Mouse (Mus musculus): Measurements from ENCODE around the gene Nipal3. TPM values are rescaled to one million over a fixed set of nuclear protein-coding genes. Genes with fewer than 3 reads are reported as not detected.

Nipal3 gene
- polyA plus RNA-seq, 1 experiment from 2014 or later, result 3.9 TPM

DNA sequence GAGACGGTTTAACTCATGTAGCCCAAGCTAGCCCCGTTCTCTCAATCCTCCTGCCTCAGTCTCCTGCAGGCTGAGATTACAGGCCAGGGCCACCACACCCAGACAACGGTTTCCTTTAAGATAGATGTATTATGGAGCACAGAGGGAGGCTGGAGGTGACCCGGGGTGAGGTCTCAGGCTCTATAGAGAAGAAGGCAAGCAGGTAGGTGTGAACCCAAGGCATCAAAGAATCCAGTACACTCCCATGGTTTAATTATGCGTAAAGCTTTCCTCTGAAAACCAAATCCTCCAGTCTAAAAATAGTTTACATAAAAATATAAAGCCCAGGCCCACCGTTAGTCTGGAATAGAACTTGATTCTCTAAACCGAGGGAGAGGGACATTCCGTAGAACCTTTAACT, 81.3 kb downstream of the Nipal3 start:
- H3K27ac ChIP-seq (replicated peaks), result no peak overlapping the region
- H3K4me2 ChIP-seq, result no peak overlapping the region
- H3K4me1 ChIP-seq (replicated peaks), result 0 out of 2 replicates have a peak, but pooled peaks cover 12% of the 10 kb centered on the region
- no peak for ATAC-seq (ENCODE audit: insufficient read depth)
- no peaks in the 10 kb centered on the region for H3K9me3 ChIP-seq (replicated peaks)
- WGBS (ENCODE audit: insufficient replicate concordance), result 61% methylated on average over 8 of the region's 8 CpGs
- H3K9ac ChIP-seq, result no peak overlapping the region
- no peaks in the 10 kb centered on the region for H3K36me3 ChIP-seq (replicated peaks)
- H3K27me3 ChIP-seq, result no peaks in the 10 kb centered on the region
- H3K4me3 ChIP-seq (replicated peaks), result no peak overlapping the region

DNA sequence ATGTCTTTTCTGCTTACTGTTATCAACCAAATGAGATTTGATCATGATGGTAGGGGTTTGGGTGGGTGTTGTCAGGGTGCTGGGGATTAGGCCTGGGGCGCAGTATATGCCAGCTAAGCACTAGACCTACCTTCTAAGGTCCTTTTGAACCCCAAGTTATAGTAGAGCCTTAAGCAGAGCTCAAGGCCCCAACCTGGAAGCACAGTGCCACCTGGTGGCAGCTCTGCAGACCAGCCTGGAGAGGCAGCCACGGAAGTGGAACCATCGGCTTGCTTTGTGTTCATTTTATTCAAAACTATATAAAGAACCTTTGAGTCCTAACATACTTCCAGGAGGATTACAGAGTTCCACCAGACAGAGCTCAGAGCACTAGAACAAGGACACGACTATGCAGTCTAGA, 83.2 kb downstream of the Nipal3 start:
- no peak overlapping the region for H3K4me3 ChIP-seq (replicated peaks)
- 21% methylated on average over 4 of the region's 4 CpGs for WGBS (ENCODE audit: insufficient replicate concordance)
- ATAC-seq (ENCODE audit: insufficient read depth), result no peak
- no peaks in the 10 kb centered on the region for H3K27me3 ChIP-seq
- H3K9ac ChIP-seq, result no peak overlapping the region
- H3K36me3 ChIP-seq (replicated peaks), result no peaks in the 10 kb centered on the region
- no peak overlapping the region for H3K27ac ChIP-seq (replicated peaks)
- no peak overlapping the region for H3K4me2 ChIP-seq
- H3K4me1 ChIP-seq (replicated peaks), result peaks cover 7% of the 10 kb centered on the region
- H3K9me3 ChIP-seq (replicated peaks), result no peaks in the 10 kb centered on the region

DNA sequence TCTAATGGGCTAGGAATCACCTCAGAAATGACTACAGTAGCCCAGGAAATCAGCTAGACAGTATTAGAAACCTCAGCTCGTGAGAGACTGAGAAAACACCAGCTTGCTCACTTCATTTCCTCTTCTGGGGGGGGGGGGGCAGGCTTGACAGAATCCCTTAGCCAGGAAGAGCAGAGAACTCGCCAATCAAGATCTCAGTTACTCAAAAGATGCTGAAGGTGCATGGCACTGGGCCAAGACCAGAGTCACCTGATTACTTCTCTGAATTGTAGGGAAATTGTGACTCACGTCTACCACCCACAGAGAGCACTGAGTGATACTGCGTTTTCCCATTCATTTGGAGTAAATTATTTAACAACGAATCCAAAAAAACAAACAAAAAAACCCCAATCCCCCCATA, 88.7 kb downstream of the Nipal3 start:
- 0 out of 2 replicates have a peak overlapping the region, but pooled peaks have one; percentile 12 for H3K27ac ChIP-seq (replicated peaks)
- no peak overlapping the region for H3K4me2 ChIP-seq
- 53% methylated on average over 5 of the region's 5 CpGs for WGBS (ENCODE audit: insufficient replicate concordance)
- no peaks in the 10 kb centered on the region for H3K27me3 ChIP-seq
- H3K36me3 ChIP-seq (replicated peaks), result no peaks in the 10 kb centered on the region
- peaks cover 32% of the 10 kb centered on the region for H3K4me1 ChIP-seq (replicated peaks)
- H3K9ac ChIP-seq, result no peak overlapping the region
- no peaks in the 10 kb centered on the region for H3K9me3 ChIP-seq (replicated peaks)
- H3K4me3 ChIP-seq (replicated peaks), result no peak overlapping the region
- ATAC-seq (ENCODE audit: insufficient read depth), result no peak

DNA sequence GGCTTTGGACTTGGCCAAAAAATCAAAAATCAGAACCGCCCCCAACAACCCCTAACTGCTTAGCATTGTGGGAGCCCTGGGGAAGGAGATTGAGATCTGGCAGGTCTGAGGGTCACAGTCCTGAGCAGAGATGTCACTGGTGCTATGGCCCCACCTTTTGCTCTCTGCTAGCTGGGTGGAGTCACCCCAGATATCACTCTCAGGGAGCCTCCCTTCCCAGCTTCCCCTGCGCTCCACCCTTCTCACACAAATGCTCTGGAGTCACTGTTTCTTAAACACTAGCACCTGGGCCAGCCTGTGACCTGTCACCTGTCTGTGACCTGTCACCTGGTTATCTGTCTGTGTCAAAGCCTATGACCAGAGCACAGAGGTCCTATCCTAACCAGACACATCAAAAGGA, 89.9 kb downstream of the Nipal3 start:
- ATAC-seq (ENCODE audit: insufficient read depth), result peak; percentile 93
- Histone ChIP-seq H3K9ac (no peak overlapping the region), H3K36me3 (replicated peaks) (no peaks in the 10 kb centered on the region), H3K27ac (replicated peaks) (peak overlapping the region; percentile 56; the same call in 1 of the 2 replicates), H3K27me3 (peaks cover 8% of the 10 kb centered on the region; the same call in 1 of the 2 replicates), H3K4me2 (peak overlapping the region; percentile 48), H3K9me3 (replicated peaks) (no peaks in the 10 kb centered on the region), H3K4me3 (replicated peaks) (no peak overlapping the region), H3K4me1 (replicated peaks) (peaks cover 32% of the 10 kb centered on the region)
- WGBS (ENCODE audit: insufficient replicate concordance), result 63% methylated on average over 2 of the region's 2 CpGs

DNA sequence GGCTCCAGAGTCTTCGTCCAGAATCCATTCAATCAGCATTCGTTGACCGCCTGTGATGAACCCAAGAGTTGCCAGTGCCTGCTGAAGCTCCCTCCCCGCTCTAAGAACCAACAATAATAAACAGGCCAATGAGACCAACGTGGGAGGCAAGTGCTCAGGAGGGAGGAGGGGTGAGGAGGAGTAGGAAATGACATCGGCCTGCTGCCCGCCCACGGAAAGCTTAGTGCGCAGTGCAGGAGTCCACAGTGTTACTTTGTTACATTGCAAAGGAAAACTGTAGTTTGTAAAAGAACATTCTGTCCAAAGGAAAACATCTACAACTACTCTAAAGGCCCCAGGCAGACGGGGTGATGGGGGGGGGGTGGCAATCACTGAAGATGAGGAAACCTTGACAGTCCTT, 90.8 kb downstream of the Nipal3 start:
- Histone ChIP-seq H3K27ac (replicated peaks) (no peak overlapping the region), H3K9ac (no peak overlapping the region), H3K4me3 (replicated peaks) (no peak overlapping the region), H3K9me3 (replicated peaks) (no peaks in the 10 kb centered on the region), H3K4me1 (replicated peaks) (peaks cover 32% of the 10 kb centered on the region), H3K27me3 (peaks cover 16% of the 10 kb centered on the region), H3K4me2 (no peak overlapping the region), H3K36me3 (replicated peaks) (no peaks in the 10 kb centered on the region)
- no peak for ATAC-seq (ENCODE audit: insufficient read depth)
- WGBS (ENCODE audit: insufficient replicate concordance), result 77% methylated on average over 10 of the region's 10 CpGs

DNA sequence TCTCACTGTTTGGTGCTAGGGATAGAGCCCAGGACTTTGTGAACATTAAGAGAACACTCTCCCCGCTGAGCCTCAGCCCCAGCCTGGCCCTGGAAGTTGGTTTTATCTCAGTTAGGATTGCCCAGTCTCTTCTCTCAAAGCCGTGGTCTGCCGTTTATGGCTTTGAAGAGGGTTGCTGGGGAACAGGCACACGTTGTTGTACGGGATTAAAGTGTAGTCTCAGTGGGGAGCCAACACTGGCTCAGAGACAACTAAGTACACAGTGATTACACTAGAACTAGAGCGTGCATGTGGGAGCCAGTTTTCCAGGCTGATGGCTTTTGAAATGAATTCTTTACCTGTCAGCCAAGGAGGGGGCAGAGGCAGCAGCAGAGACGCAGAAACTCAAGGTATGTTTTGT, 93.0 kb downstream of the Nipal3 start:
- no peaks in the 10 kb centered on the region for H3K9me3 ChIP-seq (replicated peaks)
- H3K27ac ChIP-seq (replicated peaks), result no peak overlapping the region
- WGBS (ENCODE audit: insufficient replicate concordance), result 42% methylated on average over 7 of the region's 7 CpGs
- H3K4me3 ChIP-seq (replicated peaks), result no peak overlapping the region
- H3K4me2 ChIP-seq, result no peak overlapping the region
- ATAC-seq (ENCODE audit: insufficient read depth), result no peak
- no peaks in the 10 kb centered on the region for H3K36me3 ChIP-seq (replicated peaks)
- H3K4me1 ChIP-seq (replicated peaks), result peaks cover 46% of the 10 kb centered on the region
- H3K27me3 ChIP-seq, result peaks cover 38% of the 10 kb centered on the region
- no peak overlapping the region for H3K9ac ChIP-seq

DNA sequence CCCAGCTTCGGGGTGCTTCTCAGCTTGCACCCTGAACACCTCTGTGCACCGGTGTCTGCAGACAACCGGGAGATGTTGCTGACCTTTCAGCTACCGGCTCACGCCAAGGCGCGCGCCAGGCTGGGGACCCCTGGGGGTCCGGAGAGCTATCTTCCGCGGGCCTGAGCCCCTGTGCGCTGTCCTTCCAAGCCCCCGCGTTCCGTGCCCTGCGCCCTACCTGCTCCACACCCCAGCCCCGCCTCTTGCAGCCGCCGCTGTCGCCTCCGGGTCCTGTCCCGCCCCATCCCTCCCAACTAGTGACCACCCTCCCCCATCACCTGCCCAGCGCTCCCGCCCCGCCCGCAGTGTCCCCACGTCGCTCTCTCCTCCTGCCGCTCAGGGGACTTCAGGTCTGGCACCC, 96.8 kb downstream of the Nipal3 start, which contains the start of gene Ncmap:
Ncmap (minus strand) TSS at position 237 of the 400 bp plus-strand sequence.
- Histone ChIP-seq H3K9ac (no peak within 1 kb of the TSS), H3K36me3 (replicated peaks) (no peaks in the 10 kb centered on the region), H3K4me2 (peak within 1 kb of the TSS; percentile 49), H3K4me1 (replicated peaks) (peaks cover 14% of the 10 kb centered on the region), H3K27me3 (peaks cover 63% of the 10 kb centered on the region), H3K9me3 (replicated peaks) (no peaks in the 10 kb centered on the region), H3K4me3 (replicated peaks) (peak within 1 kb of the TSS; percentile 17; the same call in 1 of the 2 replicates), H3K27ac (replicated peaks) (no peak within 1 kb of the TSS)
- ATAC-seq (ENCODE audit: insufficient read depth), result no peak
- WGBS (ENCODE audit: insufficient replicate concordance), result under 1% methylated on average over 29 of the region's 29 CpGs

DNA sequence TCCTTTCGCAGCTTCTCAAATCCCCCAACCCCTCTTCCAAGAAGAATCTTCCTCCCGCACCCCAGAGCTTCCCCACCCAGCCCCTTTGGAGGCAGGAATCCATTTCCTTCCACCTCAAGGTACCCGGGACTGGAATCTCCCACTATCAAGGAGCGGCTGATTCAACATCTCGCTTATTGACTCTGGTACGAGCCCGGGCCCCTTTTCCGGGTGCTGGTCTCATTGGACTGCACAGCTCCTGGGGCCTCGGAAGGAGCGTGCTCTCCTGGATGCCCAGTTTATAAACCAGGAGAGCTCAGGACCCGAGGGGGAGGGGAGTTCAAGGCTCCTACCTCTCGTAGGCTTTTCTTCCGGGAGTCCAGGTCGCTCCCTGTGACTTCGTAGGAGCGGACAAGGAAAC, 97.3 kb downstream of the Nipal3 start:
- no peak overlapping the region for H3K27ac ChIP-seq (replicated peaks)
- ATAC-seq (ENCODE audit: insufficient read depth), result no peak

DNA sequence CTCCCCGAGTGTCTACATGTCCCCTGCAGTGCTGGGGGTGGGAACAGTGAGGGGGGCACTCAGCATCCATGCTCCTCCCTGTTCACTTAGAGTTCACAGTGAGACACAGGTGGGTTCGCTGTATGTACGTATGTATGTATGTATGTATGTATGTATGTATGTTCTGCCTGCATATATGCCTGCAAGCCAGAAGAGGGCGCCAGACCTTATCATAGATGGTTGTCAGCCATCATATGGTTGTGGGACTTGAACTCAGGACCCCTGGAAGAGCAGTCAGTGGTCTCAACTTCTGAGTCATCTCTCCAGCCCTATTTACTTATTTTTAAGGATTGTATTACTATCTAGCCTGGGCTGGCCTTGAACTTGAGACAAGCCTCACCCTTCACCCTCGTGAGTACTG, 98.5 kb downstream of the Nipal3 start:
- H3K27me3 ChIP-seq, result peaks cover 63% of the 10 kb centered on the region
- no peak for ATAC-seq (ENCODE audit: insufficient read depth)
- no peak overlapping the region for H3K9ac ChIP-seq
- peaks cover 14% of the 10 kb centered on the region for H3K4me1 ChIP-seq (replicated peaks)
- no peaks in the 10 kb centered on the region for H3K9me3 ChIP-seq (replicated peaks)
- no peak overlapping the region for H3K4me2 ChIP-seq
- no peak overlapping the region for H3K4me3 ChIP-seq (replicated peaks)
- H3K27ac ChIP-seq (replicated peaks), result no peak overlapping the region
- WGBS (ENCODE audit: insufficient replicate concordance), result 76% methylated on average over 5 of the region's 5 CpGs
- no peaks in the 10 kb centered on the region for H3K36me3 ChIP-seq (replicated peaks)

More for the DNA sequence above, 97.3 kb downstream of the Nipal3 start:
- Histone ChIP-seq H3K4me3 (replicated peaks) (peak overlapping the region; percentile 17; the same call in 1 of the 2 replicates), H3K36me3 (replicated peaks) (no peaks in the 10 kb centered on the region), H3K4me2 (peak overlapping the region; percentile 49), H3K9me3 (replicated peaks) (no peaks in the 10 kb centered on the region), H3K9ac (no peak overlapping the region), H3K27me3 (peaks cover 63% of the 10 kb centered on the region), H3K4me1 (replicated peaks) (peaks cover 14% of the 10 kb centered on the region)
- WGBS (ENCODE audit: insufficient replicate concordance), result 7% methylated on average over 16 of the region's 16 CpGs

MicroRNAs within 50 kb of the gene (microRNA counts, 519-probe panel; counts per million panel counts)
- microRNA mmu-miR-700, result 1,558 counts per million, percentile 10 among the panel's probes with 10 or more counts

Small RNA genes within 50 kb of the gene (microRNA-seq; reads per million reads assigned to microRNA genes)
- not detected for gene Gm25317
- 164 reads per million, percentile 58 among the genes with 10 or more reads in this experiment for gene Mir700

Other genes with a start within 250 kb of the Nipal3 start
- gene Clic4, start 222.2 kb downstream of the Nipal3 start, polyA plus RNA-seq (2015; fragmentation: Nextera tagmentation; extraction: Ambion mirVana), result 110 and 120 TPM in 2 replicates
- gene Srrm1, start 141.7 kb downstream of the Nipal3 start, polyA plus RNA-seq (2015; fragmentation: Nextera tagmentation; extraction: Ambion mirVana), result 86.1 and 108 TPM in 2 replicates
- 0.12 TPM in 1 of 2 replicates, not detected in the other for gene Ncmap, start 96.8 kb downstream of the Nipal3 start, polyA plus RNA-seq (2015; fragmentation: Nextera tagmentation; extraction: Ambion mirVana)
- 3.1 and 3.4 TPM in 2 replicates for gene Rcan3, start 61.2 kb downstream of the Nipal3 start, polyA plus RNA-seq (2015; fragmentation: Nextera tagmentation; extraction: Ambion mirVana)
- not detected in 2 replicates for gene Stpg1, start 248 bp downstream of the Nipal3 start, polyA plus RNA-seq (2015; fragmentation: Nextera tagmentation; extraction: Ambion mirVana)
- 0.41 and 0.46 TPM in 2 replicates for gene Grhl3, start 78.6 kb upstream of the Nipal3 start, polyA plus RNA-seq (2015; fragmentation: Nextera tagmentation; extraction: Ambion mirVana)
- 0.18 and 0.30 TPM in 2 replicates for gene Ifnlr1, start 191.2 kb upstream of the Nipal3 start, polyA plus RNA-seq (2015; fragmentation: Nextera tagmentation; extraction: Ambion mirVana)
- gene Il22ra1, start 233.1 kb upstream of the Nipal3 start, polyA plus RNA-seq (2015; fragmentation: Nextera tagmentation; extraction: Ambion mirVana), result 0.55 and 0.56 TPM in 2 replicates

All from liver, embryonic 15.5 days (tissue).